Mouse (Mus musculus): Measurements from ENCODE around the gene Fam107b. TPM values are rescaled to one million over a fixed set of nuclear protein-coding genes. Genes with fewer than 3 reads are reported as not detected.
"Not testable (repeated sequence)": the region's sequence is repeated elsewhere in the genome, so short reads cannot be mapped to it uniquely, and the experiment has no call there.

The Fam107b gene
- polyA plus RNA-seq, 1 experiment from 2014 or later = 38.1 TPM

DNA sequence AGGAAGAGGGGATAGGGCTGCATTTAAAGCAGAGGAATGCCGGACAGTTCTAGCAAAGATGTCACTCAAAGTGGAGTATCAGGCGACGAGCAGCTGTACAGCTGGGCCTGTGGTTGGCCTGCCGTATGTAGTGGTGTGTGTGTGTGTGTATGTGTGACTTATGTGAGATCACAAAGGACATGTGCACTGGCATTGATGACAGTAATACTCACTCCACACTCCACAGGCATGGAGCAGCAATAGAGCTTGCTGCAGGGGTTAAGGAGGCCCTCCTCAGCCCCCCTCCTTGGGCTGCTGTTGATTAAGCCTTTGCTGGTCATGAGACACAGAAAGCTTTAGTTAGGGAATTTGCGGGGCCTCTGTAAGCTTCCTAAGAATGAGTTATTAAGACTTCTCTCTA lies 147.0 kb downstream of the Fam107b start:
- H3K4me1 ChIP-seq = peaks cover 27% of the 10 kb centered on the region
- no peak overlapping the region for H3K9ac ChIP-seq
- ATAC-seq (ENCODE audit: insufficient number of reproducible peaks, low FRiP score, low TSS enrichment, low read depth) = no peak

DNA sequence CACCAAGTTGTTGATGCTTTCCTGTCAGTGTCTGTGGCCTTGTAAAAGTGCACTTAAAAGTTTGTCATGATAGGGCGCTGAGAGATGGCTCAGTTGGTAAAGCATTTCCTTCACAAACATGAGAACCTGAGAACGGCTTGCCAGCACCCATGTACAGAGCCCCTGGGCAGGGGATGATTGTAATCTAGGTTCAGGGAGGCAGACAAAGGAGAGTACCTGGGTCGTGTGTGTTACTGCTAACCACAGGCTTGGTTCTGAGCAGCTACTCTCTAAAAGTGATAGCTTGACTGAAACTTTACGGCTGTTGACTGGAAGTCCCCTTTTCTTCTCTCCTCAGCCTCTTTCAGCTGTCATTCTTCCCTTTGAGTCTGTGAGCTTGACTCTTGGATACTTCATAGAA lies 147.6 kb downstream of the Fam107b start:
- Histone ChIP-seq H3K9ac (no peak overlapping the region), H3K27ac (no peak overlapping the region), H3K9me3 (no peaks in the 10 kb centered on the region), H3K4me2 (no peak overlapping the region), H3K4me3 (no peak overlapping the region), H3K4me1 (peaks cover 27% of the 10 kb centered on the region), H3K27me3 (no peaks in the 10 kb centered on the region), H3K36me3 (no peaks in the 10 kb centered on the region)
- ATAC-seq (ENCODE audit: insufficient number of reproducible peaks, low FRiP score, low TSS enrichment, low read depth) = no peak
- WGBS = 65% methylated on average over 4 of the region's 4 CpGs

More for the DNA sequence above, 147.0 kb downstream of the Fam107b start:
- no peaks in the 10 kb centered on the region for H3K27me3 ChIP-seq
- WGBS = 63% methylated on average over 5 of the region's 5 CpGs
- no peak overlapping the region for H3K4me3 ChIP-seq
- no peak overlapping the region for H3K4me2 ChIP-seq
- no peaks in the 10 kb centered on the region for H3K36me3 ChIP-seq
- H3K9me3 ChIP-seq = no peaks in the 10 kb centered on the region
- H3K27ac ChIP-seq = no peak overlapping the region

DNA sequence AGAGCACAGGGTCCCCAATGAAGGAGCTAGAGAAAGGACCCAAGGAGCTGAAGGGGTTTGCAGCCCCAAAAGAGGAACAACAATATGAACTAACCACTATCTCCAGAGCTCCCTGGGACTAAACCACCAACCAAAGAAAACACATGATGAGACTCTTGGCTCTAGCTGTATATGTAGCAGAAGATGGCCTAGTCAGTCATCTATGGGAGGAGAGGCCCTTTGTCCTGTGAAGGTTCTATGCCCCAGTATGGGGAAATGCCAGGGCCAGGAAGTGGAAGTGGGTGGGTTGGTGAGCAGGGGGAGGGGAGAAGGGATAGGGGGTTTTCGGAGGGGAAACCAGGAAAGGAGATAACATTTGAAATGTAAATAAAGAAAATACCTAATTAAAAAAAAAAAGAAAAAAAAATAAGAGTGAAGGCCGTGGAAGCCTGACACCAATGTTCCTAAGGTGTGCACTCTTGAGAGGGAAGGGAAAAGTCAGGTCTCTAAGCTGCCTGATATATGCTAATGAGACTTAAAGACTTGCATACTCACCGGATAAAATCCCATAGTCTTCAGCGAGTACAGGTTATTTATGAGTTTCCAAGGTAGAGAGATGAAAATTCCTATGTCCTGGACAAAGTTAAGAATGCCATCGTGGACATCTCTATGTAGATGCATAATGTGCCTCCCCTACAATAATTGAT lies 149.3 kb downstream of the Fam107b start:
- not testable (repeated sequence) for H3K36me3 ChIP-seq; H3K4me2 ChIP-seq; ATAC-seq (ENCODE audit: insufficient number of reproducible peaks, low FRiP score, low TSS enrichment, low read depth); H3K27ac ChIP-seq; H3K9me3 ChIP-seq; H3K9ac ChIP-seq; H3K4me3 ChIP-seq; H3K27me3 ChIP-seq
- WGBS = 84% methylated on average over 5 of the region's 5 CpGs
- peaks cover 20% of the 10 kb centered on the region for H3K4me1 ChIP-seq

DNA sequence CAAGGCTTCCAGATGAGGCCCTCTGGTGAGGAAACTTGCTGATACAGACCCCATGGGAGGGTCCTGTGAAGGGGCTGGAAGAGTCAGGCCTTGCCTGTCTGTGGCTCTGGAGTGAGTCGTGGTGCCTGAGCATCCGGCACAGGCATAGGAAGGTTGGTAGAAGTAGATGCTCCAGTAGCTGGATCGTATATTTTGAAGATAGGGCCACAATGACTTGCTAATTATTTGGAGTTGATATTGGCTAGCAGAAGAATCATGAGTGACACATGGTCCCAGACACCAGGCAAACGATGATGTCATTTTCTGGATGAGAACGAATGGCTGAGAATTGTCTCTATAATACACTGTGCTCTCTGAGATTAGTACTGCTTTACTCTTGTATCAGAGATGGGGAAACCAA lies 150.8 kb downstream of the Fam107b start:
- Histone ChIP-seq H3K9ac (no peak overlapping the region), H3K4me1 (peaks cover 9% of the 10 kb centered on the region; the same call in 1 of the 2 replicates), H3K9me3 (no peaks in the 10 kb centered on the region), H3K27ac (no peak overlapping the region), H3K4me3 (no peak overlapping the region), H3K27me3 (no peaks in the 10 kb centered on the region), H3K4me2 (no peak overlapping the region), H3K36me3 (no peaks in the 10 kb centered on the region)
- no peak for ATAC-seq (ENCODE audit: insufficient number of reproducible peaks, low FRiP score, low TSS enrichment, low read depth)
- 92% methylated on average over 5 of the region's 5 CpGs for WGBS

DNA sequence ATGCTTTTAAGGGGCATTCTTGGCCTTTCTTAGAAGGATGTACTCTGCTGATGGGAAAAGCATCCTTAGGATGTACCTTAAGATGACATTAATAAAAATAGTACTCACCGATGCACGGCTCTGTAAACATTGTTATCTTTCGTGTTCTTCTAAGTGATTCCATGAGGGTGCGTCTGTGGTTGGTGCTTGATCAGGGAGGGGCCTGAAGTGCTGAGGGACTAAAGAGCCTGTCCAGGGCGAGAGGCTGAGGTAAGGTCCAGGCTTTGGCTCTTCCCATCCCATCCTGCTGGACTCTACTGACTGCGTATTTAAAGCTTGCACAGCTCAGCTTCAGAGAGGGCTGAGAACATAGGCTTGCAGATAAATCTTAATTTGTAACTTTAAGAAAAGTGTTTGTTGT lies 151.7 kb downstream of the Fam107b start:
- 82% methylated on average over 6 of the region's 6 CpGs for WGBS
- H3K9me3 ChIP-seq = no peaks in the 10 kb centered on the region
- ATAC-seq (ENCODE audit: insufficient number of reproducible peaks, low FRiP score, low TSS enrichment, low read depth) = no peak

DNA sequence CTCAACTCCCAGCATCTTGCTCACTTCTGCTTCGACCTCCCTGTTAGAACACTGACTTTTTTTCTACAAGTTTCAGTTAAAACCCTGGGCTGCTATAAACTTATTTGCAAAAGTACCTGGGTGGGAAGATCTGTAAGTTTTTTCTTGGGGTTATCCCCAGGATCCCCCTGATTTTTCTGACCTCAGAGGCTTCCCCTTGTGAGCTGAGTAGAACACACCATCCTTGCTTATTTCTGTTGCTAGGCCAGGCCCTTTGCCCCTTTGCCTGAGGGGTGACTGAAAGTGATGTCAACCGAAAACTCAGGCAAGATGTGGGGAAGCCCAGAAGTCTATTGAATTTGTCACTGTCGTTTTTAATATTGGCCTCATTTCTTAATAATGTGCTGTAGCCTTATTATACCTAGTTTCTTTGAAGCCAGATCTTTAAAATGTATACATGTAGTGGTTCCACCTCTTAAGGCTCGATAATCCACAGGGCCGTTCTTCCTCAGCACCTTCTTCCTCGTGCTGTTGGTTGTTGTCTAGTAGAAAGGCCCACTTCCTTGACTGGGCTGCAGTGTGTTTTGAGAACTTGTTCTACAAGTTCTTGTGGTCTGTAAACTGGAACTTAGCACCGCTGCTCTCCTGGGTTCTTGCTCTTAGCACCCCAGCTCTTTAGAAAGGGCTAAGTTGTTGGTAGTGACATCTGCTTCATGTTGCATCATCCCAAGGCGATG lies 153.3 kb downstream of the Fam107b start:
- Histone ChIP-seq H3K4me2 (no peak overlapping the region), H3K27me3 (no peaks in the 10 kb centered on the region), H3K9me3 (no peaks in the 10 kb centered on the region), H3K4me3 (no peak overlapping the region), H3K36me3 (no peaks in the 10 kb centered on the region), H3K4me1 (peaks cover 8% of the 10 kb centered on the region), H3K27ac (no peak overlapping the region), H3K9ac (no peak overlapping the region)
- WGBS = 82% methylated on average over 8 of the region's 8 CpGs
- ATAC-seq (ENCODE audit: insufficient number of reproducible peaks, low FRiP score, low TSS enrichment, low read depth) = no peak

More for the DNA sequence above, 151.7 kb downstream of the Fam107b start:
- H3K27me3 ChIP-seq = no peaks in the 10 kb centered on the region
- no peak overlapping the region for H3K9ac ChIP-seq
- no peak overlapping the region for H3K4me3 ChIP-seq
- H3K4me2 ChIP-seq = no peak overlapping the region
- H3K36me3 ChIP-seq = no peaks in the 10 kb centered on the region
- peaks cover 16% of the 10 kb centered on the region for H3K4me1 ChIP-seq
- no peak overlapping the region for H3K27ac ChIP-seq

DNA sequence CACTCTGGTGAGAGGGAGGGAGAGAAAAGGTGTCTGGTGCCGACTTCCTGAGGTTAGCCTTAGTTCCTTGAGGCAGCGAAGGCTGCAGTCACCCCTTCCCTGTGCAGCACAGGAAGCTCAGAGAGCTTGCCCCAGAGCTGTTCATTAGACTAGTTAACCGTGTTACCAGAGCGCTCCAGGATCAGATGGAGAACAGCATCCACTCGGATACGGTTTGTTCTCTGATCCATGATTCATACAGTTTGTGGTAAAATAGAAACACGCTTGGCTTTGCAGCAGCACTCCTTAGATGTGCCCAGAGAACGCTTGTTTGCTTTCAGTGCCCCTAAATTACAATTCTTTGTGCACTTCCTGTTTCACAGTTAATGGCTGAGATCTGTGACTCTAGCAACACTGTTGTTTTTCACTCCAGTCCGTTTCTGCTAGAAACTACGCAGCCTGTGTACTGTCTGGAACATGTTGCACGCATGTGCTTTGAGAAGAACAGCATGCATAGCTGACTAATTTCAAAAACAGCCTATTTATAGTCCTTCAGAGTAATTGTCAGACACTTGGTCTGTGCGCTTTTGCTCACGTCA lies 156.3 kb downstream of the Fam107b start:
- no peaks in the 10 kb centered on the region for H3K36me3 ChIP-seq
- no peaks in the 10 kb centered on the region for H3K9me3 ChIP-seq
- H3K27me3 ChIP-seq = no peaks in the 10 kb centered on the region
- H3K9ac ChIP-seq = no peak overlapping the region
- H3K27ac ChIP-seq = peak overlapping the region; percentile 59
- H3K4me1 ChIP-seq = peaks cover 21% of the 10 kb centered on the region
- H3K4me3 ChIP-seq = no peak overlapping the region
- ATAC-seq (ENCODE audit: insufficient number of reproducible peaks, low FRiP score, low TSS enrichment, low read depth) = no peak
- 33% methylated on average over 13 of the region's 13 CpGs for WGBS
- H3K4me2 ChIP-seq = peak overlapping the region; percentile 6; the same call in 1 of the 2 replicates

DNA sequence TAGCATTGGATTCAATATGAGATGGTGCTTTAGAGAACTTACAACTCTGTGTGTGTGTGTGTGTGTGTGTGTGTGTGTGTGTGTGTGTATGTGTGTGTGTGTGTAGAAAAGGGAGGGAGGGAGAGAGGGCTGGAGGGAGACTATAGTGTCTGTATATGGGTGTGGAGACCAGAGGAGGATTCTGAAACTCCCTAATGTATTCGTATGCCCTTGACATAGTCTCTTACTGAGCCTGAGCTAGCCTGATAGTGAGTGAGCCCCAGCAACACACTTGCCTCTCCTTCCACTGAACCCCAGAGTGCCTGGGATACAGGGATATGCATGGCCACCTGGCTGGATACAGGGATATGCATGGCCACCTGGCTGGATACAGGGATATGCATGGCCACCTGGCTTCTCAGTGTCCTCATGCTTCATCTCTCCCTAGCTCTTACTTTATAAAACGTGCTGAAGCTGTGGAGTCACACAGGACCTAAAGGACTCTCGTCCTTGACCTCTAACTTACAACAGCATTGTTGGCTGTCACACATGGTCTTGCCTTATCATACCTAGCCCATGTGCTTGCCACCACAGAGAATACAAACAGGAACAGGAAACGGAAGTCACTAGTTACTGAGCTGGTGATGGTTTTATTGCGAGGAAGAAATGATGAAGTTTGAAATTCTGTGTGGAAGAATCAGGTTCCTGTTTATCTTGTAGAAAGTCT lies 157.1 kb downstream of the Fam107b start:
- no peak overlapping the region for H3K4me2 ChIP-seq
- H3K4me1 ChIP-seq = peaks cover 21% of the 10 kb centered on the region
- no peak overlapping the region for H3K4me3 ChIP-seq
- ATAC-seq (ENCODE audit: insufficient number of reproducible peaks, low FRiP score, low TSS enrichment, low read depth) = no peak
- WGBS = 77% methylated on average over 5 of the region's 5 CpGs
- no peaks in the 10 kb centered on the region for H3K36me3 ChIP-seq
- H3K27ac ChIP-seq = no peak overlapping the region
- H3K9me3 ChIP-seq = no peaks in the 10 kb centered on the region
- H3K27me3 ChIP-seq = no peaks in the 10 kb centered on the region
- no peak overlapping the region for H3K9ac ChIP-seq

DNA sequence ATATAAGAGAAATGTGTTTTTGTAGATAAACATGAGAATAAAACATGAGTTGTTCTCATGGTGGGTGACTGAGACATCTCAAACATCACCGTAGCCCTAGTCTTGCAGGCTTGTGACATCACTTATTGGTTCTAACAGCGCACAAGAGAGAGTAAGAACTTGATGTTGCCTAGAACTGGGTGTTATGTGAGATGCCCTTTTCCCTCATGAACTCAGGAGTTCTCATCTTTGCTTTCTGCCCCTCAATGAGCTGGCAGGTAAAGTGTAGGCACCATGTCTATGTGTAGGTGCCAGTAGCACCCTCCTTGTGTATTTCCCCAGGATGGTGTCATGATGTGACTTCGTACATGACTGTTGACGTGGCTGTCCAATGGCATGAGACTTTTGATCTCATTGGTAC lies 157.8 kb downstream of the Fam107b start:
- WGBS = 96% methylated on average over 4 of the region's 4 CpGs
- no peak for ATAC-seq (ENCODE audit: insufficient number of reproducible peaks, low FRiP score, low TSS enrichment, low read depth)
- no peak overlapping the region for H3K27ac ChIP-seq

DNA sequence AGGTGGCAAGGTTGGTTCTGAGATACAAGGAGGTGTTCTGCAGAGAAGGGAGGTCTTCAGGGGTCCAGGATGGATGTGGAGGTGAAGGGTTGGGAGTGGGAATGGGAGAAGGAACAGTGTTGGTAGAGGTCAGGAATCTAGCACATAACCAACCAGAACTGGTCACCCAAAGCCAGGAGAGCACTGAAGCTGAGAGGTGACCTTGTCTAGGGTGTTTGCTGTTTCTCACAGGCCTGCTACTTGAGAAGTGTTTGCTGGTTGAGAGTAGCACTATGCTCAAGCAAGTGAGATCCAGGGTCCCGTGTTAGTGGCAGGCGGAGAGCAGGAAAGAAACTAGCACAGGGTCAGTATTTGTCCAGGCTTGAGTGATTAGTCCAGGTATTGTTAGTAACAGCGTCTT lies 159.3 kb downstream of the Fam107b start:
- Histone ChIP-seq H3K27ac (no peak overlapping the region), H3K4me2 (no peak overlapping the region), H3K36me3 (no peaks in the 10 kb centered on the region), H3K27me3 (no peaks in the 10 kb centered on the region), H3K9ac (no peak overlapping the region), H3K4me1 (peaks cover 21% of the 10 kb centered on the region), H3K4me3 (no peak overlapping the region), H3K9me3 (no peaks in the 10 kb centered on the region)
- WGBS = 80% methylated on average over 3 of the region's 3 CpGs
- no peak for ATAC-seq (ENCODE audit: insufficient number of reproducible peaks, low FRiP score, low TSS enrichment, low read depth)

More for the DNA sequence above, 157.8 kb downstream of the Fam107b start:
- Histone ChIP-seq H3K9me3 (no peaks in the 10 kb centered on the region), H3K27me3 (no peaks in the 10 kb centered on the region), H3K4me1 (peaks cover 21% of the 10 kb centered on the region), H3K9ac (no peak overlapping the region), H3K36me3 (no peaks in the 10 kb centered on the region), H3K4me3 (no peak overlapping the region), H3K4me2 (no peak overlapping the region)

DNA sequence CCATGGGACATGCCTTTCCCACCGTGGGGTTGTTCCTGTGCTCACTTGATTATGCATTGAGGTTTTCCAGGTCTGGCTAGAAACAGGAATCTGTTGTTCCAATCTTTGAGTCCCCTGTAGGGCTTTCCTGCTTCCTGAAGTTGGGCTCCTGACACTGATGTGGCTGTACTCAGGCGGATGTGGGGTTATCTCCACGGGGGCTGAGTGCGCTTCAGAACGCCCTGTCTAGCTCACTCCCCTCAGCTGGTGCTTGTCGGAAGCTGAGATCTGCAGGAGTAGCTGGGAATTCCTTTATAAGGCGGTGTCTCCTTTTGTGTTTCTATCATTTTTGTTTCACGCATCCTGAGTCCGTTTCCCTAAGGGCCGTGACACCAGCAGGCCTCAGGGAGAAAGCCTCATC lies 160.5 kb downstream of the Fam107b start:
- no peak overlapping the region for H3K4me3 ChIP-seq
- H3K36me3 ChIP-seq = no peaks in the 10 kb centered on the region
- WGBS = 59% methylated on average over 10 of the region's 10 CpGs
- no peak overlapping the region for H3K27ac ChIP-seq
- no peaks in the 10 kb centered on the region for H3K9me3 ChIP-seq
- no peak overlapping the region for H3K9ac ChIP-seq
- peaks cover 21% of the 10 kb centered on the region for H3K4me1 ChIP-seq
- H3K4me2 ChIP-seq = no peak overlapping the region
- H3K27me3 ChIP-seq = no peaks in the 10 kb centered on the region
- ATAC-seq (ENCODE audit: insufficient number of reproducible peaks, low FRiP score, low TSS enrichment, low read depth) = no peak

Measured in limb, embryonic 15.5 days (tissue).